Mouse (Mus musculus): ENCODE measurements around the gene Lrrn2. TPM values are rescaled to one million over a fixed set of nuclear protein-coding genes. Genes with fewer than 3 reads are reported as not detected.

The Lrrn2 gene
- polyA plus RNA-seq, 1 experiment from 2014 or later, result 5.9 TPM

DNA sequence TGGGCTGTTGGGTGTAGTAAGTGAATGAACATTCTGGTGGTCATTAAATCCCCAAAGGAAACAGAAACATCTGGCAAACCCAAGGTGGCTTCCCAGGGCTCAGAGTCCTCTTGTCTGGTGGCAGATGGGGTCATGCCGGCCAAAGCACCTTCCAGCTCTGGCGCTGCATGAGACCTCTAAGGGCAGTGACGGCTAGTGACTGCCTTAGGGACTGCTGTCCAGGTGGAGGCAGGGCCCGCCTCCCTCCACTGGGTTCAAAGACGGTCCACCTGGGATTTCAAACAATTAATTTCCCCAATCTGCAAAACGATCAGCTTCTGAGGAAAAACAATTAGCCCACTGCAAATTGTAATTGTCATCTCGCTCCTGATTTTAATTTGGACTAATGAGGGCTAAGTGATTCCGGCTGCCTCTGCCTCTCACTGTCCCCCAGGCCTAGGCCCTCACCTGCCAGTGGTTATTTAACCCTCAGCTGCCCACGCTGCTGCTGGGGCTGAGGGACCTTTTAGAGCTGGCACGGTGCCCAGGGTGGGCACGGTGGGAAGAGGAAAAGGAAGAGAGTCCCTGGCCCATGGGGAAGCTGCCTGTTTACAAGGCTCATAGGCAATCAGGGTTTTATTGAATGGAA, 30.5 kb downstream of the Lrrn2 start:
- no peak overlapping the region for H3K9ac ChIP-seq
- 0 out of 2 replicates have a peak, but pooled peaks cover 6% of the 10 kb centered on the region for H3K4me1 ChIP-seq
- 29% methylated on average over 11 of the region's 11 CpGs for WGBS
- no peak overlapping the region for H3K27ac ChIP-seq (replicated peaks)
- peaks cover 3% of the 10 kb centered on the region; the same call in 1 of the 2 replicates for H3K27me3 ChIP-seq
- no peak overlapping the region for H3K4me2 ChIP-seq (replicated peaks)
- no peaks in the 10 kb centered on the region for H3K36me3 ChIP-seq
- H3K9me3 ChIP-seq (replicated peaks), result no peaks in the 10 kb centered on the region
- H3K4me3 ChIP-seq (replicated peaks), result no peak overlapping the region
- ATAC-seq (ENCODE audit: insufficient number of reproducible peaks, low FRiP score, low TSS enrichment, low read depth), result no peak

DNA sequence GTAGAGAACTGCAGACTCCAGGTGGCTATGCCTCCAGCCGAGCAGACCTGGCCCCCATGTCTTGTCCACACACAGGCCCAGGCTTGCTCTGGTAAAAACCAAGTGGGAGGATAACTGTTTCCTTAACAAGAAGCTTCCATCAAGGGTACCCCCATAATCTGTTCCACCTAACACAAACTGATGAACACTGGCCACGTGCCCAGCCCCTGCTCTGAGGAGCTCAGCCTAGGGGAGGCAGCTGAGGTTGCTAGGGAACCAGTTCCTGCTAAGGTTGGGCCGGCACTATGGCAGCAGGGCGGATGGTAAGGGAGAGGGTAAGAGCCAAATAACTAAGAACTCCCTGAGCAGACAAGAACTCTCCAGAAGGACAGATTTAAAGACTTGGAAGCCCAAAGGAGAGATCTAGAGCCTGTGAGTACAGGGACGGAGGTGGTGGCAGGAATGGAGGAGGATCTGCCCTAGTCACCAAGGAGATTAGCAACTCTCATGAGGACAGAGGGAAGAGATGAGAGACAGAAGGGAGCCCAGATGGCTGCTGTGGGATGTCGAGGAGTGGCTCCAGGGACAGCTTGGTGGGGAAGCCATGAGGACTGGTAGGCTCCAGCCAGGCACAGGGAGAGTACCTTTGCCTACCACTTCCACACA, 35.9 kb downstream of the Lrrn2 start:
- WGBS, result 51% methylated on average over 6 of the region's 6 CpGs
- Histone ChIP-seq H3K4me3 (replicated peaks) (no peak overlapping the region), H3K36me3 (no peaks in the 10 kb centered on the region), H3K27ac (replicated peaks) (no peak overlapping the region), H3K4me1 (peaks cover 12% of the 10 kb centered on the region; the same call in 1 of the 2 replicates), H3K9me3 (replicated peaks) (no peaks in the 10 kb centered on the region), H3K27me3 (peaks cover 6% of the 10 kb centered on the region), H3K4me2 (replicated peaks) (no peak overlapping the region), H3K9ac (no peak overlapping the region)
- no peak for ATAC-seq (ENCODE audit: insufficient number of reproducible peaks, low FRiP score, low TSS enrichment, low read depth)

DNA sequence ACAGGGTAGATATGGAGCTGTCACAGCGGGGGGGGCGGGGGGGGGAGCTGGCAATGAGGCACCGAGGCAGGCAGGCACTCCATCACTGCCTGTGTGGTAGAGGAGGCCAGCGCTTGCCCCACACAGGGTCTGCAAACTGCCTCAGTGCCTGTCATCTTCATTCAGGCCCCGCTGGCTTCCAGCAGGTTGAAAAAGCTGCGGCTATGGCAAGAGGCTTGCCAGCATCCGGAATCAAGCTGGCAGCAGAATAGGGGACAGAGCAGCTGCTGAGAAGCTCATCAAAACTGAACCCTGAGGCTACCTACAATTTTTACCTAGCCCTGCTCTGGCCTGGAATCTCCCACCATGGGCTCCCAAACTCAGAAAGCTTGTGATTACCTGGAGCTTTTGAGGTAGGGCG, 37.5 kb downstream of the Lrrn2 start:
- ATAC-seq (ENCODE audit: insufficient number of reproducible peaks, low FRiP score, low TSS enrichment, low read depth), result no peak
- no peak overlapping the region for H3K9ac ChIP-seq
- no peak overlapping the region for H3K4me2 ChIP-seq (replicated peaks)
- H3K27ac ChIP-seq (replicated peaks), result no peak overlapping the region
- H3K9me3 ChIP-seq (replicated peaks), result no peaks in the 10 kb centered on the region
- WGBS, result 15% methylated on average over 8 of the region's 8 CpGs
- H3K4me3 ChIP-seq (replicated peaks), result no peak overlapping the region
- peaks cover 12% of the 10 kb centered on the region; the same call in 1 of the 2 replicates for H3K4me1 ChIP-seq
- H3K36me3 ChIP-seq, result no peaks in the 10 kb centered on the region
- peaks cover 6% of the 10 kb centered on the region for H3K27me3 ChIP-seq

DNA sequence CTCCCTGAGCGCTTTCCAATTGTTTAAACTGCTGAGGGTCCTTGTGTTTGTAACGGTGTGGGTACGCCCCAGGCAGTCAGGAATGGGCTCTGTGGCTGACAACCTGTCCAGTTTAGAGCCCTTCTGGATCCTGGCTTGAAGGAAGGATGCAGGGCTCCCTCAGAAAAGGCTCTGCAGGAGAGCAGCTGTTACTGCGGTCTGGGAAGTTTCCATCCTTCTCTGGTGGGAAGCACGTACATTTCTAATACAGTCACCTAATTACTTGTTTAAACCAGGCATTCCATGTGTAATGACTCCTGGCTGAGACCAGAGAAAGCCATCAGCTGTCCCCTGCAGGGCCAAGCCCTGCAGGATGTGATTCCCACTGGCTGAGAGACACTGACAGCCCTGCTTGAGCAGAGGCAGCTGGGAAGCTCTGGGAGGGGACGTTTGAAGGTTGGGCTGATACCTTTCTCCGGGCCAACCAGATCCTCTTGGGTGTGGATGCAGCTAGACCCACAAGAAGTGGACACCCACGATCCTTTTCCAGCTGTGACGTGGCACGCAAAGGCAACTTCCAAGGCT, 38.1 kb downstream of the Lrrn2 start:
- peaks cover 3% of the 10 kb centered on the region for H3K27me3 ChIP-seq

DNA sequence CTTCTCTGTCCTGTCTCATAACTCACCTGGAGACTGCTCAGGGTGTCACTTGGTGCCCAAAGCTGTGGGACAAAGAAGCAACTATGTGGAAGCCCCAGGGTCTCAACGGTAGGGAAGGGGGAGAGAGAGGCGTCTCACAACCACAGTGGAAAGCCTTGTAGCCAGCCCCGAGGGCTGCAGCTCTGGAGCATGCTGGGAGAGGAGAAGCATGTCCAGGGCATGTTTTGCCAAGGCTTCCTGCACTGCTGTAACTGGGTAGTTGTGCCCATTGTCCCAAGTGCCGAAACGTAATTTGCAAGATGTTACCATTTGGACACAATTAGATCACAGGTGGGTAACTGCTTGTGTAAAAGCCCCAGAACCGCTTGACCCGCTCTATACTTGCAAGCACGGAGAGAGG, 39.2 kb downstream of the Lrrn2 start:
- ATAC-seq (ENCODE audit: insufficient number of reproducible peaks, low FRiP score, low TSS enrichment, low read depth), result no peak
- Histone ChIP-seq H3K4me3 (replicated peaks) (no peak overlapping the region), H3K9me3 (replicated peaks) (no peaks in the 10 kb centered on the region), H3K27me3 (peaks cover 3% of the 10 kb centered on the region), H3K36me3 (no peaks in the 10 kb centered on the region), H3K4me1 (peaks cover 12% of the 10 kb centered on the region; the same call in 1 of the 2 replicates), H3K4me2 (replicated peaks) (no peak overlapping the region), H3K27ac (replicated peaks) (no peak overlapping the region), H3K9ac (no peak overlapping the region)
- 75% methylated on average over 8 of the region's 8 CpGs for WGBS

More for the DNA sequence above, 38.1 kb downstream of the Lrrn2 start:
- no peaks in the 10 kb centered on the region for H3K9me3 ChIP-seq (replicated peaks)
- no peak overlapping the region for H3K9ac ChIP-seq
- no peak overlapping the region for H3K4me2 ChIP-seq (replicated peaks)
- H3K4me1 ChIP-seq, result peaks cover 12% of the 10 kb centered on the region; the same call in 1 of the 2 replicates
- no peak overlapping the region for H3K27ac ChIP-seq (replicated peaks)
- no peak overlapping the region for H3K4me3 ChIP-seq (replicated peaks)
- no peaks in the 10 kb centered on the region for H3K36me3 ChIP-seq
- ATAC-seq (ENCODE audit: insufficient number of reproducible peaks, low FRiP score, low TSS enrichment, low read depth), result no peak
- 22% methylated on average over 10 of the region's 10 CpGs for WGBS

DNA sequence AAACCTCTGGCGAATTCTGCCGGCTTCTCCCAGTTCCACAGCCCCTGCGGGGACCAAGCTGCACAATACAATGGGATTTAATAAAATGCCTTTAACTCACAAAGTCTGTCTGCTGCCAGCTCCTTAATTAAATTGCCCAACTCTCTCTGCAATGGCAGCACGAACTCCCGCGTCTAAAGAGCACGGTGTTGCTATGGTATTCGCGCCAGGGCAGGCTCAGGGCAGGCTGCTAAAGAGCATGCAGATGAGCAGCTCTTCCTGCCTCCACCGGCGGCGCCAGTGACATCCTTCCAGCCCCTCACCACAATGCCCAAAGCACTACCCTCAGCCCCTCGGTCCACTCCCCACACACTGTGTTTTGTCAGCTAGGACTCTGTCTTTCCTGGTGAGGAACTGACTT, 41.0 kb downstream of the Lrrn2 start:
- Histone ChIP-seq H3K4me2 (replicated peaks) (no peak overlapping the region), H3K27me3 (peaks cover 3% of the 10 kb centered on the region; the same call in 1 of the 2 replicates), H3K36me3 (no peaks in the 10 kb centered on the region), H3K9me3 (replicated peaks) (no peaks in the 10 kb centered on the region), H3K27ac (replicated peaks) (no peak overlapping the region), H3K4me3 (replicated peaks) (no peak overlapping the region), H3K4me1 (peaks cover 9% of the 10 kb centered on the region; the same call in 1 of the 2 replicates), H3K9ac (no peak overlapping the region)
- ATAC-seq (ENCODE audit: insufficient number of reproducible peaks, low FRiP score, low TSS enrichment, low read depth), result no peak
- WGBS, result 6% methylated on average over 13 of the region's 13 CpGs

DNA sequence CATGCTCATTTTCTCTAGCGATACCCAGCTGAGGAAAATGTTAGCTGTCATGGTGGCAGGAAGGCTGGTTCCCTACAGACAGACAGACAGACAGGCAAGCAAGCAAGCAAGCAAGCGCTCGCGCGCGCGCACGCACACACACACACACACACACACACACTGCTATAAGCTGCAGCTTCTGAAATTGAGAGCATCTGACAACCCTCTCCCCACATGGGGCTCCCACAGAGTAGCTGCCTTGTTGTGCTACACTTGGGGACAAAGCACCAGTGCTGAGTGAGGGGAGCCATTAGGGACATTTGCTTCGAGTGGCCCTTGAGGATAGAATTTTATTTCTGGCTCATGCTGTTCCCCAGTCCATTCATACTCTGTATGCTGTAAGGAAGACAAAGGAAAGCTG, 42.2 kb downstream of the Lrrn2 start:
- Histone ChIP-seq H3K4me1 (peaks cover 6% of the 10 kb centered on the region; the same call in 1 of the 2 replicates), H3K4me2 (replicated peaks) (no peak overlapping the region), H3K36me3 (no peaks in the 10 kb centered on the region), H3K27ac (replicated peaks) (no peak overlapping the region), H3K9me3 (replicated peaks) (no peaks in the 10 kb centered on the region), H3K4me3 (replicated peaks) (no peak overlapping the region), H3K27me3 (no peaks in the 10 kb centered on the region), H3K9ac (no peak overlapping the region)
- no peak for ATAC-seq (ENCODE audit: insufficient number of reproducible peaks, low FRiP score, low TSS enrichment, low read depth)
- 82% methylated on average over 9 of the region's 9 CpGs for WGBS

DNA sequence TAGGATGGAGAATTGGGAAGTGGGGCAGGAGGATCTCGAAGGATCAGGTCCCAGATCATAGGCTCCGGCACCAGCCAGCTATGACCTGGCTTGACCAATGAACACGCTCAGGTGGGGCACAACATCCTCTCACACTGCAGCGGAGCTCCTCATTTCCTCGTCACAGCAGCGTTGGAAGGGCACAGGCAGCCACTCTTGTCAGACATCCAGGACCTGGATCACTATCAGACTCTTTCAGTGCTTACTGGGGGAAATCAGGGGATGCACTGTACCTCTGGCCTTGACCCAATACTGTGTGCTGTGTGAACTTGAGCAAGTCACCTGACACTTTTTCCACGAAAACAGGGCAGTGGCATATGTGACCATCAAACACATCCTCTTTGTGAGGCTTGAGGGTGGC, 45.2 kb downstream of the Lrrn2 start:
- no peak overlapping the region for H3K4me2 ChIP-seq (replicated peaks)
- no peaks in the 10 kb centered on the region for H3K27me3 ChIP-seq
- H3K36me3 ChIP-seq, result no peaks in the 10 kb centered on the region
- no peaks in the 10 kb centered on the region for H3K4me1 ChIP-seq
- WGBS, result 80% methylated on average over 7 of the region's 7 CpGs
- no peak overlapping the region for H3K9ac ChIP-seq
- no peaks in the 10 kb centered on the region for H3K9me3 ChIP-seq (replicated peaks)
- no peak for ATAC-seq (ENCODE audit: insufficient number of reproducible peaks, low FRiP score, low TSS enrichment, low read depth)
- H3K4me3 ChIP-seq (replicated peaks), result no peak overlapping the region
- no peak overlapping the region for H3K27ac ChIP-seq (replicated peaks)

DNA sequence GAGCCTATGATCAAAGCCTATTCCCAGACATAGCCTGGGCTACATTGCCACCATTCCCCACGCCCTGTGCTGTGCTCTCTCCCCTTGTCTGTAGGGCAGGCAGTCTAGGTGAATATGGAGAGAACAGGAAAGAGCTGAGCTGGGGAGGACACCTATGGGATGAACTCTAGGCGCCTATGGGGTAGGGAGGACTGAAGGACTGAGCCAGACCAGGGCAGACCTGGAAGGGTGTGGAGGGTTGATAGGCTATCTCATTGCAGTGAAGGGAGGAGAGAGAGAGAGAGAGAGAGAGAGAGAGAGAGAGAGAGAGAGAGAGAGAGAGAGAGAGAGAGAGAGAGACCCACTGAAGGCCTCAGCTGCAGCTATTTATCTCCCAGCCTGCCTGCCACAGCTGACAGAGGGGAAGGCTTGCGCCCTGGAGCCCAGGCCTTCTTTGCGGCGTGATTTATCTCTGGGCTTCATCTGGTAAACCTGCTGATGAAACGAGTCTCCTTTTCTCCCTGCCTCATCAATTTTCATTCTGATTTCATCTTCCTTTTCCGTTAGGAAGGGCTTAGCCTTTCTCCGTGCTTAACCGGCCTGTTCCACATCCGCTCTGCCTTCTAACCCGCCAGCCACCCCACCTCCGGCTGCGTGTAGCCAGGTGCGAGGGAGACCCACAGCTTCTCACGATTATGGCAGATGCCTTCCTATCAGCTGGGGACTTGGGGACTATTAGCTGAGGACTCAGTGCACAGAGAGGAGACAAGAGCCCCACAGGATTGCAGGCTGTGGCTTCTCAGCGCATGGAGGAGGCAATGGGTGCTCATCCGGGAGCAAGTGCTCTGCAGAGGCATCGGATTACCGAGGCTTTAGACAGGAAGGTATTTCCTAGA, 48.2 kb downstream of the Lrrn2 start:
- Histone ChIP-seq H3K36me3 (no peaks in the 10 kb centered on the region), H3K27me3 (no peaks in the 10 kb centered on the region), H3K9ac (no peak overlapping the region), H3K4me3 (replicated peaks) (no peak overlapping the region), H3K27ac (replicated peaks) (no peak overlapping the region), H3K9me3 (replicated peaks) (no peaks in the 10 kb centered on the region), H3K4me1 (no peaks in the 10 kb centered on the region), H3K4me2 (replicated peaks) (no peak overlapping the region)
- ATAC-seq (ENCODE audit: insufficient number of reproducible peaks, low FRiP score, low TSS enrichment, low read depth), result no peak
- 43% methylated on average over 19 of the region's 19 CpGs for WGBS

DNA sequence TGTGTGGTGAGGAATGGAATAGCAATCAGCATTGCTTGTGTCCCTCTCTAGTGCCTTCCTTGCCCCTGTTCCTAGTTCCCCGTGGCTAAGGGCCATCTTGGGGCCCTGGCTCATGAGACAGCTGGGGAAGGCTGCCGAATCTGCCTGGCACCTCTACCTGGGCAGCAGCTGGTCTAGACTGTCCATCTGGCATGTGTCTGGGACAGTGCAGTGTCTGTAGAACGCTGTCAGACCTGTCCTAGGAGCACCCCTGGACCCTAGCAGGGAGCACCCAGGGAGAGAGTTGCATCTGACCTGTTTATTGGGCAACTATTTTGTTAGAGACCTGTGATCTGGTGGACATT, 48.8 kb downstream of the Lrrn2 start:
- Histone ChIP-seq H3K27ac (replicated peaks) (no peak overlapping the region), H3K36me3 (no peaks in the 10 kb centered on the region), H3K4me2 (replicated peaks) (no peak overlapping the region), H3K27me3 (no peaks in the 10 kb centered on the region), H3K4me3 (replicated peaks) (no peak overlapping the region), H3K9me3 (replicated peaks) (no peaks in the 10 kb centered on the region), H3K9ac (no peak overlapping the region), H3K4me1 (no peaks in the 10 kb centered on the region)
- ATAC-seq (ENCODE audit: insufficient number of reproducible peaks, low FRiP score, low TSS enrichment, low read depth), result no peak
- 60% methylated on average over 3 of the region's 3 CpGs for WGBS

DNA sequence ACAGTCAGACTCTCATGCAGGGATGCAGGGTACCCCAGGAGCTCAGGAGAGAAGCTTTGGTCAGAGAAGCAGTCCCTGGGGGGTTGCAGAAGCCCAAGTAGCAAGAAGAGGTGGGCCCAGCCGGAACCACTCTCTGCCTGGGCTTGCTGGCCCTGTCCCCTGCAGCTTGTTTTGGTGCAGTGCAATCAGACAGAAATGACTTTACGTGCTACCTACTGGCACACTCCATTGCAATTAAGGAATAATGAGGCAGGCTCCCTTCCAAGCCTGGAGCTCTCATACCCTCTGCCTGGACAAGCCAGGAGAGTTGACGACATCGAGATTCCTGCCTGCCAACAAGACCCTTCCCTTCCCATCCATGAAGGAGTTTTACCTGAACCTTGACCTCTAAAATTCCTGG, 50.2 kb downstream of the Lrrn2 start:
- no peaks in the 10 kb centered on the region for H3K9me3 ChIP-seq (replicated peaks)

More for the DNA sequence above, 50.2 kb downstream of the Lrrn2 start:
- no peak overlapping the region for H3K27ac ChIP-seq (replicated peaks)
- no peak for ATAC-seq (ENCODE audit: insufficient number of reproducible peaks, low FRiP score, low TSS enrichment, low read depth)
- H3K4me3 ChIP-seq (replicated peaks), result no peak overlapping the region
- no peaks in the 10 kb centered on the region for H3K4me1 ChIP-seq
- no peaks in the 10 kb centered on the region for H3K27me3 ChIP-seq
- H3K4me2 ChIP-seq (replicated peaks), result no peak overlapping the region
- H3K36me3 ChIP-seq, result no peaks in the 10 kb centered on the region
- no peak overlapping the region for H3K9ac ChIP-seq
- WGBS, result 58% methylated on average over 4 of the region's 4 CpGs
